Mouse (Mus musculus) olfactory bulb, adult 2 months (tissue): ENCODE measurements at regions not wholly inside any gene's neighbourhood (a gene's known extent, or its start where the extent isn't known, plus 50 kb on each side); places are given as distances from the start of the nearest gene placed in this dataset.
A peak's percentile ranks its signal among the peaks of the same experiment; 100 is the strongest.
"Not testable (repeated sequence)": the region's sequence is repeated elsewhere in the genome, so short reads cannot be mapped to it uniquely, and the experiment has no call there.

Experiments used
- H3K27ac ChIP-seq: fragments of 200-500 bp; 2 replicates; pipeline ENCODE4 v1.5.1; 2012; ENCODE audit warnings: low read depth, low read length; ENCODE audit not compliant: insufficient read depth
- H3K4me1 ChIP-seq: fragments of 200-500 bp; 2 replicates; pipeline ENCODE4 v1.6.1; 2012; ENCODE audit warnings: low read length; ENCODE audit not compliant: control insufficient read depth, insufficient read depth
- H3K4me3 ChIP-seq: fragments of 200-500 bp; 2 replicates; pipeline ENCODE4 v1.5.1; 2012; ENCODE audit warnings: mild to moderate bottlenecking, low read depth, low read length, moderate library complexity; ENCODE audit not compliant: insufficient read depth
- WGBS: fragments of 180-500 bp; shearing (Covaris S2); methylation state at CpG from one replicate; pipeline ENCODE4 v1.1.7; 2018; 5-methylcytosine and 5-hydroxymethylcytosine counted together

DNA sequence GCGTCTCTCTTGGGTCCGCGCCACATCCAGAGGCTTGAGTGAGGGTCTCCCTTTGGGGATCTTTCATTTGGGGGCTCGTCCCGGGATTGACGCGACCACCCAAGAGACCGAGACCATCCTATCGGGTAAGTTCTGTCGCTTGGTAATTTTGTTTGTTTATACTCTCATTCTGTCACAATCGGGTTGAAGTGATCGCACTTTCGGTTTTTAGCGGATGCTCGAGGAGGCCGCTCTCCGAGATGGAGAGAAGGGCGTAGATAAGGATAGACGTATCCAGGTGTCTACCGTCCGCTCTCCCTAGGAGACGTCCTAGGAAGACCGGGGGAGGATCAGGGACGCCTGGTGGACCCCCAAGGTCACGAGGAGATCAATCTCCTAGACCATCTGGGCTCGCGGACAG, 199.3 kb upstream of the Mrpl21 start:
- WGBS, result 75% methylated on average over 27 of the region's 27 CpGs
- H3K4me1 ChIP-seq, result not testable (repeated sequence)
- H3K4me3 ChIP-seq, result peak overlapping the region; percentile 16; the same call in 1 of the 2 replicates

GRCm38 (mm10) chr19:3091771-3092170, 190.9 kb upstream of the Mrpl21 start:
- 79% methylated on average over 5 of the region's 5 CpGs for WGBS
- H3K4me3 ChIP-seq, H3K4me1 ChIP-seq, H3K27ac ChIP-seq: not testable (repeated sequence)

More for the DNA sequence above, 199.3 kb upstream of the Mrpl21 start:
- H3K27ac ChIP-seq, result not testable (repeated sequence)
